Mouse (Mus musculus) midbrain, embryonic 10.5 days (tissue): ENCODE results near the gene Tmem14c. TPM values are rescaled to one million over a fixed set of nuclear protein-coding genes. Genes with fewer than 3 reads are reported as not detected.

ENCODE experiments used
- DNase-seq: peaks from one replicate; pipeline ENCODE4 v3.0.0-alpha.2; 2017; ENCODE audit warnings: low spot score
- H3K27ac ChIP-seq: fragments of 300-500 bp; sonication (generic); replicated peaks from 2 replicates; pipeline ENCODE4 v1.5.1; 2016; ENCODE audit warnings: mild to moderate bottlenecking
- H3K27me3 ChIP-seq: fragments of 300-500 bp; sonication (generic); 2 replicates; pipeline ENCODE4 v1.6.1; 2016; ENCODE audit warnings: low read depth, mild to moderate bottlenecking; ENCODE audit not compliant: poor library complexity, severe bottlenecking
- H3K36me3 ChIP-seq: fragments of 300-500 bp; sonication (generic); 2 replicates; pipeline ENCODE4 v1.6.1; 2016; ENCODE audit warnings: mild to moderate bottlenecking, moderate library complexity
- H3K4me1 ChIP-seq: fragments of 300-500 bp; sonication (generic); 2 replicates; pipeline ENCODE4 v1.6.1; 2016
- H3K4me3 ChIP-seq: fragments of 300-500 bp; sonication (generic); 2 replicates; pipeline ENCODE4 v1.5.1; 2016; ENCODE audit warnings: mild to moderate bottlenecking, moderate library complexity
- H3K9me3 ChIP-seq: fragments of 300-500 bp; sonication (generic); replicated peaks from 2 replicates; pipeline ENCODE4 v1.6.1; 2016; ENCODE audit warnings: mild to moderate bottlenecking
- WGBS: fragments of 180-500 bp; shearing (Covaris S2); methylation state at CpG from one replicate; pipeline ENCODE4 v1.1.7; 2016; 5-methylcytosine and 5-hydroxymethylcytosine counted together
- polyA plus RNA-seq: library from polyadenylated mRNA; unstranded; fragments of >200 nt; fragmentation: Nextera tagmentation; extraction: Ambion mirVana; gene quantifications from 2 replicates; pipeline ENCODE4 v1.2.1, GENCODE M21; 2016

Tmem14c gene
- polyA plus RNA-seq, result 213 and 233 TPM in 2 replicates

- Histone ChIP-seq H3K9me3 (no peaks in the 10 kb centered on the region), H3K36me3 (peaks cover 69% of the 10 kb centered on the region), H3K4me3 (peak within 1 kb of the TSS; percentile 72), H3K4me1 (peaks cover 21% of the 10 kb centered on the region), H3K27ac (peak within 1 kb of the TSS; percentile 92), H3K27me3 (no peaks in the 10 kb centered on the region)
- DNase-seq, result peak; percentile 95
- WGBS, result under 1% methylated on average over 43 of the region's 43 CpGs
Observed at GRCm38 (mm10) chr13:41015829-41016634, at the start of gene Tmem14c. Gene Tmem14c, plus strand, starts transcription at chr13:41016292.

- WGBS, result 92% methylated on average over 10 of the region's 10 CpGs
- no peak for DNase-seq
Observed at GRCm38 (mm10) chr13:40967609-40968008, 48.5 kb upstream of the Tmem14c start.

GRCm38 (mm10) chr13:40968564-40968963 is 47.5 kb upstream of the Tmem14c start:
- no peaks in the 10 kb centered on the region for H3K36me3 ChIP-seq
- 75% methylated on average over 5 of the region's 5 CpGs for WGBS
- H3K27ac ChIP-seq, result no peak overlapping the region
- H3K27me3 ChIP-seq, result no peaks in the 10 kb centered on the region
- H3K9me3 ChIP-seq, result no peaks in the 10 kb centered on the region
- DNase-seq, result no peak
- no peaks in the 10 kb centered on the region for H3K4me1 ChIP-seq
- no peak overlapping the region for H3K4me3 ChIP-seq

More at GRCm38 (mm10) chr13:40967609-40968008, 48.5 kb upstream of the Tmem14c start:
- H3K4me1 ChIP-seq, result no peaks in the 10 kb centered on the region
- no peaks in the 10 kb centered on the region for H3K9me3 ChIP-seq
- H3K27me3 ChIP-seq, result no peaks in the 10 kb centered on the region
- no peak overlapping the region for H3K27ac ChIP-seq
- no peak overlapping the region for H3K4me3 ChIP-seq
- no peaks in the 10 kb centered on the region for H3K36me3 ChIP-seq

GRCm38 (mm10) chr13:40969761-40970390 is 46.2 kb upstream of the Tmem14c start:
- WGBS, result 92% methylated on average over 4 of the region's 4 CpGs
- no peak overlapping the region for H3K4me3 ChIP-seq
- H3K36me3 ChIP-seq, result no peaks in the 10 kb centered on the region
- H3K27me3 ChIP-seq, result no peaks in the 10 kb centered on the region
- H3K4me1 ChIP-seq, result no peaks in the 10 kb centered on the region
- DNase-seq, result no peak
- no peaks in the 10 kb centered on the region for H3K9me3 ChIP-seq
- H3K27ac ChIP-seq, result no peak overlapping the region

- no peak overlapping the region for H3K27ac ChIP-seq
- DNase-seq, result no peak
- H3K36me3 ChIP-seq, result no peaks in the 10 kb centered on the region
- no peaks in the 10 kb centered on the region for H3K4me1 ChIP-seq
- H3K27me3 ChIP-seq, result no peaks in the 10 kb centered on the region
- 93% methylated on average over 5 of the region's 5 CpGs for WGBS
- H3K4me3 ChIP-seq, result no peak overlapping the region
- no peaks in the 10 kb centered on the region for H3K9me3 ChIP-seq
Observed at GRCm38 (mm10) chr13:40971261-40971660, 44.8 kb upstream of the Tmem14c start.

- H3K36me3 ChIP-seq, result no peaks in the 10 kb centered on the region
- H3K27me3 ChIP-seq, result no peaks in the 10 kb centered on the region
- no peaks in the 10 kb centered on the region for H3K4me1 ChIP-seq
- no peak overlapping the region for H3K27ac ChIP-seq
- DNase-seq, result no peak
- WGBS, result 77% methylated on average over 2 of the region's 2 CpGs
- H3K9me3 ChIP-seq, result no peaks in the 10 kb centered on the region
- H3K4me3 ChIP-seq, result no peak overlapping the region
Observed at GRCm38 (mm10) chr13:40971831-40972230, 44.3 kb upstream of the Tmem14c start.

- DNase-seq, result no peak
Observed at GRCm38 (mm10) chr13:40972976-40973375, 43.1 kb upstream of the Tmem14c start.

GRCm38 (mm10) chr13:40977609-40978008 is 38.5 kb upstream of the Tmem14c start:
- Histone ChIP-seq H3K27me3 (no peaks in the 10 kb centered on the region), H3K4me3 (no peak overlapping the region), H3K36me3 (no peaks in the 10 kb centered on the region), H3K4me1 (no peaks in the 10 kb centered on the region), H3K27ac (no peak overlapping the region), H3K9me3 (no peaks in the 10 kb centered on the region)
- 14% methylated on average over 7 of the region's 7 CpGs for WGBS
- peak; percentile 50 for DNase-seq

More at GRCm38 (mm10) chr13:40972976-40973375, 43.1 kb upstream of the Tmem14c start:
- no peaks in the 10 kb centered on the region for H3K27me3 ChIP-seq
- no peaks in the 10 kb centered on the region for H3K9me3 ChIP-seq
- H3K36me3 ChIP-seq, result no peaks in the 10 kb centered on the region
- H3K4me3 ChIP-seq, result no peak overlapping the region
- no peak overlapping the region for H3K27ac ChIP-seq
- 84% methylated on average over 5 of the region's 5 CpGs for WGBS
- H3K4me1 ChIP-seq, result no peaks in the 10 kb centered on the region

GRCm38 (mm10) chr13:40978652-40979051 is 37.4 kb upstream of the Tmem14c start:
- Histone ChIP-seq H3K4me3 (no peak overlapping the region), H3K36me3 (no peaks in the 10 kb centered on the region), H3K9me3 (no peaks in the 10 kb centered on the region), H3K4me1 (no peaks in the 10 kb centered on the region), H3K27ac (no peak overlapping the region), H3K27me3 (no peaks in the 10 kb centered on the region)
- WGBS, result 89% methylated on average over 4 of the region's 4 CpGs
- no peak for DNase-seq

GRCm38 (mm10) chr13:40979321-40979720 is 36.8 kb upstream of the Tmem14c start:
- Histone ChIP-seq H3K9me3 (no peaks in the 10 kb centered on the region), H3K4me1 (no peaks in the 10 kb centered on the region), H3K36me3 (no peaks in the 10 kb centered on the region), H3K27me3 (no peaks in the 10 kb centered on the region), H3K27ac (no peak overlapping the region), H3K4me3 (no peak overlapping the region)
- WGBS, result 70% methylated on average over 2 of the region's 2 CpGs
- no peak for DNase-seq

- Histone ChIP-seq H3K27me3 (no peaks in the 10 kb centered on the region), H3K4me3 (no peak overlapping the region), H3K36me3 (no peaks in the 10 kb centered on the region), H3K27ac (no peak overlapping the region), H3K9me3 (no peaks in the 10 kb centered on the region), H3K4me1 (no peaks in the 10 kb centered on the region)
- no peak for DNase-seq
- WGBS, result 78% methylated on average over 1 of the region's 1 CpGs
Observed at GRCm38 (mm10) chr13:40982759-40983158, 33.3 kb upstream of the Tmem14c start.

- Histone ChIP-seq H3K27ac (no peak overlapping the region), H3K4me1 (no peaks in the 10 kb centered on the region), H3K9me3 (no peaks in the 10 kb centered on the region), H3K27me3 (no peaks in the 10 kb centered on the region), H3K4me3 (no peak overlapping the region), H3K36me3 (no peaks in the 10 kb centered on the region)
- no peak for DNase-seq
- WGBS, result 94% methylated on average over 5 of the region's 5 CpGs
Observed at GRCm38 (mm10) chr13:40986081-40986480, 30.0 kb upstream of the Tmem14c start.
